9 mouse cellular contexts compared by ENCODE assay signal in genomic region chr8:10865415-10865821, GRCm38 (mm10).
DNase-seq lines count a peak whose midpoint lies in the region; ATAC-seq lines count a peak whose summit lies in the region.
"Had no signal": no experiment of that assay in that cellular context is flagged by ENCODE, and none has a peak within 500 bp of the region (broad histone marks: within the 10 kb centered on the region; RNA-seq: fewer than 3 reads in every experiment).

No protein-coding gene starts in this region.

- H3K36me3 ChIP-seq in hindbrain, embryonic 13.5 days: no peaks in the 10 kb centered on the region
- H3K36me3 ChIP-seq in liver, embryonic 15.5 days (replicated peaks): no peaks in the 10 kb centered on the region

- peak overlapping the region; percentile 71; the same call in 1 of the 2 replicates for H3K27ac ChIP-seq in hindbrain, embryonic 13.5 days
- peak overlapping the region; percentile 78 for H3K27ac ChIP-seq in liver, embryonic 15.5 days (replicated peaks)

- DNase-seq in Muller cell, postnatal 12 days (ENCODE audit: inconsistent ontology term): peak; percentile 90
- peak; percentile 30 for DNase-seq in R1 (ENCODE audit: low read depth, low spot score)
- no peak for DNase-seq in gastrocnemius, postnatal 10 days
- no peak for DNase-seq in adrenal gland, postnatal 14 days

- 0 out of 2 replicates have a peak, but pooled peaks cover 6% of the 10 kb centered on the region for H3K27me3 ChIP-seq in hindbrain, embryonic 13.5 days
- 0 out of 2 replicates have a peak, but pooled peaks cover 10% of the 10 kb centered on the region for H3K27me3 ChIP-seq in liver, embryonic 15.5 days

- peak overlapping the region; percentile 19; the same call in 1 of the 2 replicates for H3K9ac ChIP-seq in hindbrain, embryonic 13.5 days
- no peak overlapping the region for H3K9ac ChIP-seq in liver, embryonic 15.5 days

- peaks cover 14% of the 10 kb centered on the region for H3K4me1 ChIP-seq in hindbrain, embryonic 13.5 days (replicated peaks)
- H3K4me1 ChIP-seq in liver, embryonic 15.5 days (replicated peaks): peaks cover 24% of the 10 kb centered on the region

- H3K4me2 ChIP-seq in hindbrain, embryonic 13.5 days: no peak overlapping the region
- H3K4me2 ChIP-seq in liver, embryonic 15.5 days: peak overlapping the region; percentile 21; the same call in 1 of the 2 replicates

- H3K4me3 ChIP-seq in hindbrain, embryonic 13.5 days: no peak overlapping the region
- H3K4me3 ChIP-seq in liver, embryonic 15.5 days (replicated peaks): no peak overlapping the region
- H3K4me3 ChIP-seq: megakaryocyte, embryonic 14.5 days had no signal

- 0 out of 2 replicates have a peak, but pooled peaks have one; percentile 17 for ATAC-seq in hindbrain, embryonic 13.5 days (ENCODE audit: low FRiP score)
- no peak for ATAC-seq in liver, embryonic 15.5 days (ENCODE audit: insufficient read depth)
- ATAC-seq in CD4-positive, CD25-positive, alpha-beta regulatory T cell, adult 4 months: no peak
- ATAC-seq in monocyte, adult 5-6 weeks (replicated peaks; ENCODE audit: insufficient number of reproducible peaks, low FRiP score, low TSS enrichment, poor library complexity, severe bottlenecking): no peak

- 38% methylated on average over 8 of the region's 8 CpGs for WGBS in hindbrain, embryonic 13.5 days
- WGBS in liver, embryonic 15.5 days (ENCODE audit: insufficient replicate concordance): 27% methylated on average over 8 of the region's 8 CpGs

- H3K9me3 ChIP-seq in hindbrain, embryonic 13.5 days: no peaks in the 10 kb centered on the region
- no peaks in the 10 kb centered on the region for H3K9me3 ChIP-seq in liver, embryonic 15.5 days (replicated peaks)

Comparison
In these comparisons a context has a peak if more than half of its experiments do, and no peak if none do; other contexts are left out.
1. DNase-seq: peak in Muller cell, postnatal 12 days (single experiment) and R1 (single experiment); none in gastrocnemius, postnatal 10 days (single experiment) and adrenal gland, postnatal 14 days (single experiment).